Mouse (Mus musculus) gastrocnemius, postnatal 36 days (tissue): ENCODE measurements around the gene Gng10. TPM values are rescaled to one million over a fixed set of nuclear protein-coding genes. Genes with fewer than 3 reads are reported as not detected.

Experiments
- DNase-seq, 2 experiments: peaks; one replicate each; pipeline ENCODE4 v3.0.0; 2022
- intact Hi-C: fragments of 180-260 bp; cut with DNase I; formaldehyde crosslinking; loops from one replicate; pipeline ENCODE4 v1.15.1; 2025
- total RNA-seq, 2 experiments: library from RNA; stranded (reverse); gene quantifications; 2 replicates each; pipeline ENCODE4 v1.2.3; 2021

Gng10 gene
- total RNA-seq, 2 experiments from 2014 or later: 5.5 to 7.7 TPM

DNA sequence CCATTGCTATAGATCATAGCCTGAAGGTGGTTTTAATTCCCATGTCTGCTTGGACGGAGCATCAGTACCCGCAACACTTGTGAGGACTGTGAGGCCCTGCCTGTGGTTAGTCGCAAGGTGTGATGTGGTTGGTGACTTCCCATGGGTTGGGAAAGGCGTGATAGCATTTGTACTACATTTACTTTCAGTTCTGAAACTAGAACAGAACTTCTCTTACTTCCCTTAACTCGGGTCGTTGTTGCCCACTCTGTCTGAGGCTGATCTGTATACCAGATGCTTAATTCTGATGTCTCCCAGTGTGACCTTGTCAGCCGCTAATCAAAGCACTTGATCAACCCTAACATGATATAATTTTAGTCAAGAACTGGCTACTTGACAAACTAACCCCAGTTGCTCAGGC is 25.7 kb upstream of the Gng10 start:
- DNase-seq: no peak
- intact Hi-C loops: no loop called here

DNA sequence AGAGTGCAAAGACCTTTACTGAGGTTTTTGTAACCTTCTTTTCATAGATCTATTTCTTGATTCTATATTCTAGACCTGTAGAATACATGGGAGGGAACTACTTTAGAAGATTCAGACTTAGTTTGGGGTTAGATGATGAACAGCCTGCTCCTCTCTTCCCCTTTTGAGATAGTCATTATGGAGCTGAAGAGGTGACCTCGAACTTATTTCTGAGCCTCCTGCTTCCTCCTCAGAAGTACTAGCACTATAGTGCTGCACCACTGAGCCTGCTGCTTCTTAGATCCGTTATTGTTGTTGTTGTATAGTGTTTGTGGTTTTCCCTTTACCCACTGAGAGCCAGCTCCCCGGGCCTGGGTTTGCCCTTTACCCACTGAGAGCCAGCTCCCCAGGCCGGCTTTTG is 25.2 kb upstream of the Gng10 start:
- no peak for DNase-seq
- intact Hi-C loops: no loop called here

DNA sequence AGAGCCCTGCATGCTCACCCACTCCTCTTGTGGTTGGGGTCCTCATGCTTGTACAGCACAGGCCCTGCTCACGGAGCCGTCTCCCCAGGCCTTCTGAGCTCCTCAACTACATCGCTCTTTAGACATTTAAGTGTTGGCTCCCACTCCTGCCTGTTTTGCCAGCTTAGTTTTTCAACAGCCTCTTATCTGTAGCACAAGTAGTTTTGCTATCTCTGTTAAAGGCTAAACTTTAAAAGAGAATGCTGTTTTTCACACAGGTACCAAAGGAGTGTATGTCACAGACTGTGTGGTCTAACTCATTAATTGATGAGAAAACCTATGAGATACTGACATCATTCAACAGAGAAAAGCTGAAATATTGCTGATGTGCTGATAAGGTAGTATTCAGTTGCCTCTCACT is 23.4 kb upstream of the Gng10 start:
- no peak for DNase-seq
- intact Hi-C loops: no loop called here

DNA sequence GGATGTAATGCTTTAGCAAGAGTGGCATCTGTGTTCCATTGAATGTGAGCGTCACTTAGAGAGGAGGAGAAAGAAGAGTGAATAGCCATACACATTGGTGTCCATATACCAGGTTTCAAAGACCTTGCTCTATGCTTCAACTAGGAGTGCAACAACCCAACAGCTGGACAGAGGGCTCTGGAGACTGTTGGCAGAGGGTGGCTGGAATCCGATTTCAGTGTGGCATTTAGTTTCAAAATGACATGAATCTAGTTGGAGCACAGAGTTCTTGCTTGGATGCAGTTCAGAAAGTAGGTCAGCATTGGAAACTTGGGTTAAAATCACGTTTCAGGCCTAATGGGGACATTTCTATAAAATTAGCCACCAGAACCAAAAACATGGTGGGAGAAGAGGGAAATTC is 19.7 kb upstream of the Gng10 start:
- intact Hi-C loops: no loop called here
- DNase-seq: no peak

DNA sequence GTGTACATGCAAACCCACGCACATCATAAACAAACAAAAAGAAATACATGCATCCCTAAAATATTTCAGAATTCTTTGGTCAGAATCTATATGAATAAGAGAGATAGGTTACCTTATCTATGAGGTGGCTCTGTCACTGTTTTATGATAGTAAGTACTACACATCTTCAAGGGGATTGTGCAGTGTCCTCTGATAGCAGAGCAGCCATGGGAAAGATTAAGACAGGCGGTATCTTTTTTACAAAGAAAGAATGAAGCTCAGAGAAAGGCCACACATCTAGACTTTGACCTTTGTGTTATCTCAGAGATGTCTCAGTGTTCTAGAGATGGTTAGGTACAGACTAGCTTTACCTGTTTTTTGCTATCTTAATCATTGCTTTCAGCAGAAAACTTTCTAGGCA is 18.0 kb upstream of the Gng10 start:
- intact Hi-C loops: no loop called here
- no peak for DNase-seq

DNA sequence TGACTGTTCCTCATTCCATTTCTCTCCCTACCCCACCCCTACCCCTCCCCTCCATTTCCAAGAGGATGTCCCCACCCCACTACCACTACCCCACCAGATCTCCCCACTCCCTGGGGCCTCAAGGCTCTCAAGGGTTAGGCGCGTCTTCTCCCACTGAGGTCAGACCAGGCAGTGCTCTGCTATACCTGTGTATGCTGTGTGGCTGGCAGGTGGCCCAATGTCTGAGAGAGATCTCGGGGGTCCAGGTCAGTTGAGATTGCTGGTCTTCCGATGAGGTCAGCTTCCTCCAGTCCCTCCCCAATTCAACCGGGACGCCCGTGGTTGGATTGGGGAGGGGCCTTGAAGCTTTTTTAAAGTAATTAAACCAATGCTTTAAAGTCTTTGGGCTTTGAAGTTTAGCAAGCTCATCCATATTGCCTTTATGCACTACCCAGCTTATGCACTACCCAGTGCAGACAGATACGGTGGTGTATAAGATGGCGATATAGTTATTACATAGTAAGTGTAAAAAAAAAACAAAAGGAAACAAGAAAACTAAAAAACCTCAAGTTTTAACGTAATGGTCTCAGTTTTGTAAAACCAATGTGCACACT is 467 bp upstream of the Gng10 start:
- intact Hi-C loops: no loop called here
- DNase-seq: peak in 1 of 2 experiments; percentile 13

DNA sequence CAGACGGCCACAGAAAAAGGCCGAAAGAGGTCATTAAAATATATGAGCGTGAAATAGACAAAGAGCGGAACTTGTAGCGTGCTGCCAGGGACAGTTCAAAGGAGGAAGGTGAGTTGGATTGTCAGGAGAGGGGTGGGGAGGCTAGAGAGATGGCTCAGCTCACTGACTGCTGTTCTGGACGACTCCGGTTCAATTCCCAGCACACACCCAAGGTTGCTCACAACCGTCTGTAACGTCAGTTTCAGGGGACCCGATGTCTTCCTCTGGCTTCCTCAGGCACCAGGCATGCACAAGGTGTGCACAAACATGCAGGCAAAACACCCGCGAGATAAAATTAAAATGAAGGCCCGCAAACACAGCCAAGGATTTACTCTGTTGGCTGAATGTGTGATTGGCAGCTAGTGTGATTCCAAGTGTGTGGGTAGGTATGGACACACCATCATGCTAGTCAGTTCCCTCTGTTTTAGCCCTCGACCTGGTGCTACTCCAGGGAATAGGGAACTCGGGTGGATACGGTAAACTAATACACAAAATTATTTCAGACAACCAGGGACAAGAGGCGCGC is 980 bp downstream of the Gng10 start:
- intact Hi-C loops: loop anchor here (1.0 to 5.0 kb wide), 2 partner anchors 34 to 52 kb away; partner anchors contain the start of gene Gm20503
- no peak for DNase-seq

DNA sequence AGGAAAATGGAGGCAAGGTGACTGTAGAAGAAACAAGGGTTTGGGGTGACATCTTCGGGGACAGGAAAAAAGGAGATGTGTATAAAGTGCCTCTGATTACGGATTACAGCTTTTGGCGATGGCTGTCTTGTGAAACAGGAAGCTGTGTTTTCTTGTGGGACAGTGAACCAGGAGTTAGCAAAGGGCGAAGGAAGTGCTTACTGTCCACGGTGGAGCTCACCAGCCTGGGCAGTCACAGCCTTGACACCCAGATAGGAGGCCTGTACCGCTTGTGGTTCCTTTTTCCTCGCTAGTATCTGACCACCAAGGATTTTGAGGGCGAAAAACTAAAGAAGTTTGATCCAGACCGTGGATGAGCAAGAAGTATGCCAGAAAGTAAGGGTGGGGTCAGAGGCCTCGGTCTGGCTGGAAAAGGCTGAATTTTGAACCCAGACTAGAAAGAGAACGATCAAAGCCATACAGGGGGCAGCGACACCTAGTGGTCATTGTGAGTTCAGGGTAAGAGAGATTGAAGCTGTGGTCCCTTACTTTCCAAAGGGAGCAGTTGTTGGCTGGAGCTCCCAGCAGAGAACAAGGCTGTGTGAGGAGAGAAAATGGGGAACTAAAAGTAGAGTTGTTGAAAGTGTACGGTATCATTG is 1.7 kb downstream of the Gng10 start:
- intact Hi-C loops: loop anchor here (1.0 to 5.0 kb wide), 2 partner anchors 34 to 52 kb away; partner anchors contain the start of gene Gm20503

DNA sequence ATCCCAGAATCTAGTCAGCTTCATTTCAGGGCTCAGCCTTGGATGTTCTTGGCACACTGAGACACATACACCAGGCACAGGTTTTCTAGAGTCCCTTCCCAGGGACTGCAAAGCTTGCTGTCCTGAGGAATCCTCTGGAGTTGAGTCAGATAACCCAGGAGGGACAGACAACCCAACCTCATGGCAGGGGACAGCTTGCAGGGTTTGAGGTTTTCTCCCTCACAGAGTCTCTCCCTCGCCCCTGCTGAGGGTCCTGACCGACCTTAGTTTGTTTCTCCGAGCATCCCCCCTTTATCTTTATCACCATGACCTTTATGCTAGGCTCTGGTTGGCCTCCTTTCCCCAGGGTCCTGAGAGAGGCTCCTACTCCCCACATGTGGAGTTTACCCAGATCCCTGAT is 2.6 kb downstream of the Gng10 start:
- intact Hi-C loops: loop anchor here (5.0 kb wide), 1 partner anchor 35 kb away; the partner anchor contains the start of gene Gm20503
- DNase-seq: no peak

More for the DNA sequence above, 1.7 kb downstream of the Gng10 start:
- DNase-seq: peak; percentile 69 to 71

DNA sequence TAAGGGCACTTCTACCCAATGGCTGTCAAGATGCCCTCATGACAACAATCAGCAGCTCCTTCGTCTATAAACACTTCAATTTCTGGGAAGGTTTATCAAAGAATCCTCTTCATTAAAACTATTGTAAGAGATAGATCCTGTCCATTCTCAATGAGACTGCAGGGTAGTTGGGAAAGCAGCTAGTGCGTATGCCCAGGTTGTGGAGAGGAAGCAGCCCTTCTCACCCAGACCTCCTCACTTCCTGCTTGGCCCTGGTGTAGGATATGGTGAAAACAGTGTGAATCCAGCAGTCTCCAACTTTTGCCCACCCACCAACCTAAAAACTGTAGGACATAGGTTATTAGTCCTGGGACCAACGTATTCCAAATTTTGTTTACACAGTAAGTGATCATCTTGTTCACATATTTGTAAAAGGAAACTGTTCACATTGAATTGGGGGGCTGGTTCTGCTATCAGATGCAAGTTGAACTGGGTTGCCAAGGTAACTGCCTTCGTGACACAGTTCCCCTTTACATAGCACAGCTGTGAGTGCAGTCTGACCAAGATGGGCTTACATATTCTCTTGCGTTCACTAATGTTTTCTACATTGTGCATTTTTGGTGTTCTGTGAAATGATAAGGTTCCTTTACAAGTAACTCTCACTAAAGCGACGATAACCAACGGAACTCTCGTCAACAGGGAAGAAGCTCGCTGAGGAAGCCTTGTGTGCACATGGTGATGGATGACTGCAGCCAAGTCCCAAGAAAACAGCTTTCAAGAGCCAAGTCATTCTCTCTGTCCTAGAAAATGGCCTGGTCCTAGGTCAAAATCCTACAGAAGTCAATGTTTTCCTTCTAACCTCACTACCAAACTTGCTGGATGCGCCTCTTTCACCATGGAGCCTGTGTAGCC is 5.8 kb downstream of the Gng10 start:
- intact Hi-C loops: no loop called here
- no peak for DNase-seq

DNA sequence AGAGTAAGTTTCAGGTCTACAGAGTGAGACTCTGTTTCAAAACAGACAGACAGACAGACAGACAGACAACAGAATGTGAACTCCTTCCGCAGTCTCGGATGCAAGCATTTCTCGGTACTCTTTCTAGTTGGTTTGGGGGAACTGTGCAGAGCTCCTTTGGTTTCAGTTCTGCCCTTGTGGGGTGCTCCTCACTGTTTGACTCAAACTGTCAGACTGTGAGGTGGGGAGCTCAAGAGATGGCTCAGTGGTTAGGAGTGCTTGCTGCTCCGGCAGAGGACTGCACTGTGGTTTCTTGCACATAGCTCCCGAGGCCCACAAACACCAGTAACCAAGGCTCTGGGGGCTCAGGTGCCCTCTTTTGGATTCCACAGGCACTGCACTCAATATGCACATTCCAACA is 8.2 kb downstream of the Gng10 start:
- intact Hi-C loops: no loop called here
- DNase-seq: no peak

DNA sequence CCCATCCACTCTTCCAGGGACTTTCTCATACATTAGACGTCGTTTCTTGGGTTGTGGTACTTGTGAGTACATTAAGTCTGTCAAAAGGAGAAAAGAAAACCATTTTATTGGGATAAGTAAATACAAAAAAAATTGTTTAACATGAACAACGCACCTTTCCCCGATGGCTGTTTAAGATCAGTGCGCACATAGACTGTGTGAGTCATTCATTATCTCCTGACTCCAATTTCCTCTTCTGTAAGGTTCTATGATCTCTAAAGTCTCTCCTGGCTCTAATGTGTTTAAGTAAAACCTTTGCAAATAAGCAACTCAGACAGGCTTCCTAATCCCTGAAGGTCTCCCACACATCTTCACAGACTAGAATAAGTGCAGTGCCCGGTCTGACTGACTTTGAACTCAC is 9.0 kb downstream of the Gng10 start:
- DNase-seq: no peak
- intact Hi-C loops: no loop called here

DNA sequence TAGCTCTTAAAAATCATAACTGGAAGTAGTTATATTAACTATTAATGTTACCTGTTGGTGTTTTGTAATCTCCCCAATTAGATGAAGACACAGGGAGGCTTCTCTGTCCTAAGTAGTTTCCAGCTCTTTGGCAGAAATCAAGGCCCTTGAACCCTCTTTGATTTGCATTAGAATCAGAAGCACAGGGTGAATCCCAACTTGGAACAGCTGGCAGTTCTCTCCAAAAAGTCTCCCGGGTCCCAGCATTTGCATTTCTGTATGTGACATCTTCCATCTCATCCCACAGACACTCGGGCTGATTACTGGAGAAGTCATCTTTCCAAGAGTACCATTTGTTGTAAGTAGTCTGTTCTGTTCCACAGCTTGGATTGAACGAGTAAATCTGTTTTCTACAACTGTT is 12.3 kb downstream of the Gng10 start:
- intact Hi-C loops: no loop called here
- DNase-seq: no peak

DNA sequence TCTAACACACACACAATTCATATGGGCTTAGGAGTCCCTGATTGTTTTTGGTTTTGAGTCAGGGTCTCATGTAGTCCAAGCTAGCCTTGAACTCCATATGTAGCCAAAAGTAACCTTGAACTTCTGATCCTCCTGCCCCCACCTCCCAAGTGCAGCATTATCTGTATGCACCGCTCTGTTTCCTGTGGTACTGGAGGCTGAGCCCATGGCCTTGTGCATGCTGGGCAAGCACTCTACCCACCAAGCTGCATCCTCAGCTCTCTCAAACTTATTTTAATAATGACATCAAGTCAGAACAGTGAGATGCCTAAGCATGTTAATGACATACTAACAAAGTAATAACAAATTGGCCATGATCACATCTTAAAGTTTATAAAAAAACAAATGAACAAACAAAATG is 16.2 kb downstream of the Gng10 start:
- intact Hi-C loops: no loop called here
- no peak for DNase-seq

DNA sequence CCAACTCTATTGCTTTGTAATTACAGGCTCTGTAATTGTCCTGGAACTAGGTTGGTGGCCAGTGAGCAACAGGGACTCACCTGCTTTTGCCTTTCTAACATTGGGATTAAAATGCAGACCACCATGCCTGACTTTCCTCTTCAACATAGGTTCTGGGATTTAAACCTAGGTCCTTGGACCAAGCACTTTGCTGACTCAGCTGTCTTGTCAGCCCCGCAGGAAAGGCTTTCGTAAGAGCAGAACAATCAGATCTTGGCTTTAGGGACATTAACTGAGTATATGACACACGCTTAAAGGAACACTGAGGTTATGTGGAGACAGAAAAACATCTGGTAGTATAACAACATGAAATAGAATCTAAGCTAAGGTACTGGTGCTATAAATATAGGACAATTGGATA is 23.0 kb downstream of the Gng10 start:
- intact Hi-C loops: no loop called here
- no peak for DNase-seq

DNA sequence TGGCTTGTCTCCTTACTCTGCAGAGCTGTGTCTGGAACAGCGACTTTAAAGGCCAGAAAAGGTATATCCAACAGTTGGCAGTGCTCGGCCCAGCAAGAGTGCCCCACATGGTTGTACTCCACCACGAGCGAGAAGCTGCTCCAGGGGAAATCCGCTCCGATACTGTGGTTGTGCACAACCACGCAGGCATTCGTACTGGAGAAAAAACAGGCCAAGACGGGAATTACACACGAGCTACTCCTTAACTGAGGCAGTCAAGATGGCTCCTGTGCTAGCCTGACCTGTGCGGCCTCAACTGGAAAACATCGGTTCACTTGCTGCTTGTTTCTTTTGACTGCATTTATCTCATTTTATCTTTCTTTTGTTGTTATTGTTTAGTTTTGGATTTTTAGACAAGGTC is 27.6 kb downstream of the Gng10 start:
- intact Hi-C loops: no loop called here

DNA sequence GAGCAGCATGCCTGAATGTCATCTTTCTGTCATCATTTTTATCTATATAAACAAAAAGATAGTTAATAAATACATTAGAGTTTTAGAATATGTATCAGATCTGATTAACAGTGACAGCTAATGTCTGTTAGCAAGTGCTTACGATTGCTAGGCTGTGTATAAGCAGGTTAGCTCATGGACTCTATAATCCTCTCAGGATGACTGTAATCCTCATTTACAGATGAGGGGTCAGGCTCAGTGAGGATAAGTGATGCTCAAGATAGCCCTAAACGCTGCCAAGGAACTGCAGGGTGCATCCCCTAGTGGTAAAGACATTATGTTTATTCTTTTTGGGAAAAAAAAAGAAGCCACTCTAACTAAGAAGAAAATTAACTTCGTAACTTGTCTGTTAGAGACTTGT is 34.4 kb downstream of the Gng10 start:
- DNase-seq: no peak
- intact Hi-C loops: no loop called here

More for the DNA sequence above, 27.6 kb downstream of the Gng10 start:
- DNase-seq: no peak

DNA sequence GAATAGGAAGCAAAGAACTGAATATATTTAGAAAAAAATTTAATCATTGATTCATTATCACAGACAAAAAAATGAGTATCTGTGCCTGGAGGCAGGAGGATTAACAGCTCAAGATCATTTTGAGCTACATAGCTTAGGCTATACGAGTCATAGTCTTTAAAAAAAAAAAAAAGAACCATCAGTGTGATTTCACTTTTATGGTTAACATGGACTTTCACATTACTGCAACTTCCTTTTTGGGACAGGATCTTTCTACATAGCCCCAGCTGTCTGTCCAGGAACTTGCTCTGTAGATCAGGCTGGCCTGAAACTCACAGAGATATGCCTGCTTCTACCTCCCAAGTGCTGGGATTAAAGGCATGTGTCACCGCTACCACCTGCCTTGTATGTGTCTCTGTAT is 48.5 kb downstream of the Gng10 start:
- intact Hi-C loops: no loop called here
- DNase-seq: no peak

DNA sequence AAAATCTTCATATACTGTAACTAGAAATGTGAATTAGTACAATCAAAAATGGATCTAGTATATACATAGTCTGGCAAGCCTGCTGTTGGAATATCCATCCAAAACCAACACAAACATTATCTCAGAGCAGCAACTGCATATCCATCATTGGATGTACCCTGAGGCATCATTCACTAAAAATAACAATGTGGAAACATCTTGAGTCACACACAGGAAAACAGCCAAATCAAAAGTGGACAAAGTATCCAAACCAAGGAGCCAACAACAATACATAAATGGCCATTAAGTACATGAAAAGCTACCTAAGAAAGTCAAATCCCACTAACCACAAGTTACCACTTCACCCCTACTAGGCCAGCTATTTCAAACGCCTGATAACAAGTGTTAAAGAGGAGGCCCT is 54.5 kb downstream of the Gng10 start:
- DNase-seq: no peak
- intact Hi-C loops: no loop called here
